Mouse (Mus musculus) adrenal gland, adult 10 weeks (tissue): ENCODE measurements around the gene Robo3. TPM values are rescaled to one million over a fixed set of nuclear protein-coding genes. Genes with fewer than 3 reads are reported as not detected.

Experiments
- polyA plus RNA-seq: library from polyadenylated mRNA; stranded (reverse); fragments of 350-450 nt; fragmentation: Illumina TruSeq; extraction: RNeasy Lipid Tissue Mini Kit (QIAGEN cat#74804); gene quantifications from one replicate; pipeline ENCODE4 v1.2.3, GENCODE M21; 2014; ENCODE audit warnings: low read depth, low replicate concordance

Gene Robo3
- polyA plus RNA-seq = not detected

GRCm38 (mm10) chr9:37432720-37433421 lies at the start of gene Robo3:
Robo3 (minus strand) TSS chr9:37433246.

GRCm38 (mm10) chr9:37401802-37402201 lies 31.2 kb downstream of the Robo3 start, which contains the start of gene Robo4:
Robo4 (plus strand) TSS chr9:37401897.

DNA sequence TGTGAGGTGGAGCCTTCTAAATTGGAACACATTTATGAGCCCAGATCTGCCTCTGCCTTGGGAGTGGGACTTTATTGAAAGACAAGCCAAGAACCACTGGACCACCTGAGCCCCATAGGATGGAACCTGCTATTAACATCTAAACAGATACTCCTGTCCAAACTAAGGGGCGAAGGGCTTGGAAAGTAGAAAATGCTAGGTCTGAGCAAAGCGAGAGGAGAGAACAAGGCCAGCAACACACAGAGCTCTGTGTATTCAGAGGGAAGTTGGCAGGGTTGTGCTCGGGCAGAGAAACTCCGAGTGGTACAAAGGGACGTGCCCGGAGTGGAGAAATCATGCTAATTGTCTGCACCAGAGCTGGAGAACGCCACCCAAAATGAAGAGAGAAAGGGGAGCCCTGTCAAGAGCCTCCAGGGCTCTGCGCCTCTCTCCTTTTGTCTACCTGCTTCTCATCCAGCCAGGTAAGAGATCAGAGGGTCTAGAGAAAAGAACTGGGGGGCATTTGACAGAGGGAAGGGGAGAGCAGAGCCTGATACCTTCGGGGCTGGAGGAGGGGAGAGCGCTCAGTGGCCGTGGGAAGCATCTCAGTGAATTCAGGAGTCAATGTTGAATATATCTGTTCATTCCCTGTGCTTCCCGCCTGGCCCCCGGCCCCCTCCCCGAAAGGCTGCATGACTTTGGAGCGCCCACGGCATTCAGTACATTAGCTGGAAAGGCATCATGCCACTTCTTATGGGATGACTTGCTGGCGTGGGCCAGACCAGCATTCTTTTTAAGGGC lies 65.6 kb downstream of the Robo3 start, which contains the start of gene Hepacam:
Gene Hepacam, plus strand, starts transcription at position 51 of the 780 bp plus-strand sequence.

Other genes with a start within 250 kb of the Robo3 start
- 9.6 TPM for gene Tmem218, start 225.0 kb downstream of the Robo3 start, polyA plus RNA-seq
- 83.0 TPM for gene Slc37a2, start 177.5 kb downstream of the Robo3 start, polyA plus RNA-seq
- 5.3 TPM for gene Ccdc15, start 84.8 kb downstream of the Robo3 start, polyA plus RNA-seq
- not detected for gene Hepacam, start 65.9 kb downstream of the Robo3 start, polyA plus RNA-seq
- 3.8 TPM for gene Robo4, start 31.3 kb downstream of the Robo3 start, polyA plus RNA-seq
- 32.6 TPM for gene Msantd2, start 56.1 kb upstream of the Robo3 start, polyA plus RNA-seq
- 6.1 TPM for gene Esam, start 94.8 kb upstream of the Robo3 start, polyA plus RNA-seq
- 1.9 TPM for gene Vsig2, start 106.0 kb upstream of the Robo3 start, polyA plus RNA-seq
- not detected for gene Nrgn, start 119.7 kb upstream of the Robo3 start, polyA plus RNA-seq
- 36.4 TPM for gene Siae, start 122.5 kb upstream of the Robo3 start, polyA plus RNA-seq
- 20.2 TPM for gene Spa17, start 180.5 kb upstream of the Robo3 start, polyA plus RNA-seq
- 23.7 TPM for gene Tbrg1, start 224.1 kb upstream of the Robo3 start, polyA plus RNA-seq
- 0.35 TPM for gene Panx3, start 236.0 kb upstream of the Robo3 start, polyA plus RNA-seq